Mouse (Mus musculus): ENCODE measurements at regions not wholly inside any gene's neighbourhood (a gene's known extent, or its start where the extent isn't known, plus 50 kb on each side); places are given as distances from the start of the nearest gene placed in this dataset.

GRCm38 (mm10) chr3:157842872-157843271, 82.0 kb downstream of the Cth start:
- no peak for DNase-seq (ENCODE audit: low spot score in 2 of 2)

- no peak for DNase-seq (ENCODE audit: low spot score in 2 of 2)
Observed at GRCm38 (mm10) chr3:157841164-157841719, 83.6 kb downstream of the Cth start.

GRCm38 (mm10) chr3:157804307-157804706, 120.6 kb downstream of the Cth start:
- no peak for DNase-seq (ENCODE audit: low spot score in 2 of 2)

- DNase-seq (ENCODE audit: low spot score in 2 of 2) = no peak
Observed at GRCm38 (mm10) chr3:157803356-157803755, 121.5 kb downstream of the Cth start.

- DNase-seq (ENCODE audit: low spot score in 2 of 2) = no peak
Observed at GRCm38 (mm10) chr3:157787559-157788256, 137.2 kb downstream of the Cth start.

- no peak for DNase-seq (ENCODE audit: low spot score in 2 of 2)
Observed at GRCm38 (mm10) chr3:157781071-157781470, 143.8 kb downstream of the Cth start.

GRCm38 (mm10) chr3:157777779-157778178, 147.1 kb downstream of the Cth start:
- no peak for DNase-seq (ENCODE audit: low spot score in 2 of 2)

GRCm38 (mm10) chr3:157763487-157764199, 161.2 kb downstream of the Cth start:
- DNase-seq (ENCODE audit: low spot score in 2 of 2) = no peak

GRCm38 (mm10) chr3:157759856-157760255, 165.0 kb downstream of the Cth start:
- no peak for DNase-seq (ENCODE audit: low spot score in 2 of 2)

- DNase-seq (ENCODE audit: low spot score in 2 of 2) = no peak
Observed at GRCm38 (mm10) chr3:157754826-157755225, 170.1 kb downstream of the Cth start.

- DNase-seq (ENCODE audit: low spot score in 2 of 2) = peak in 1 of 2 experiments; percentile 5
Observed at GRCm38 (mm10) chr3:157750266-157750665, 174.6 kb downstream of the Cth start.

- DNase-seq (ENCODE audit: low spot score in 2 of 2) = no peak
Observed at GRCm38 (mm10) chr3:157748395-157749037, 176.4 kb downstream of the Cth start.

- no peak for DNase-seq (ENCODE audit: low spot score in 2 of 2)
Observed at GRCm38 (mm10) chr3:157743000-157743399, 176.3 kb downstream of the Ptger3 start.

- no peak for DNase-seq (ENCODE audit: low spot score in 2 of 2)
Observed at GRCm38 (mm10) chr3:157739628-157740294, 173.1 kb downstream of the Ptger3 start.

- no peak for DNase-seq (ENCODE audit: low spot score in 2 of 2)
Observed at GRCm38 (mm10) chr3:157732136-157732940, 165.6 kb downstream of the Ptger3 start.

GRCm38 (mm10) chr3:157729711-157730367, 163.1 kb downstream of the Ptger3 start:
- DNase-seq (ENCODE audit: low spot score in 2 of 2) = no peak

- no peak for DNase-seq (ENCODE audit: low spot score in 2 of 2)
Observed at GRCm38 (mm10) chr3:157724542-157724941, 157.8 kb downstream of the Ptger3 start.

GRCm38 (mm10) chr3:157723184-157723583, 156.5 kb downstream of the Ptger3 start:
- DNase-seq (ENCODE audit: low spot score in 2 of 2) = no peak

GRCm38 (mm10) chr3:157717313-157717921, 150.7 kb downstream of the Ptger3 start:
- peak; percentile 42 to 83 for DNase-seq (ENCODE audit: low spot score in 2 of 2)

- no peak for DNase-seq (ENCODE audit: low spot score in 2 of 2)
Observed at GRCm38 (mm10) chr3:157714023-157714422, 147.3 kb downstream of the Ptger3 start.

Measured in layer of hippocampus, adult 18-20 months (tissue).